Mouse (Mus musculus): ENCODE results near the gene Cetn2. TPM values are rescaled to one million over a fixed set of nuclear protein-coding genes. Genes with fewer than 3 reads are reported as not detected.

Cetn2 gene
- 123 and 127 TPM in 2 replicates for polyA plus RNA-seq (2014; fragmentation: Nextera tagmentation; extraction: Ambion mirVana)

DNA sequence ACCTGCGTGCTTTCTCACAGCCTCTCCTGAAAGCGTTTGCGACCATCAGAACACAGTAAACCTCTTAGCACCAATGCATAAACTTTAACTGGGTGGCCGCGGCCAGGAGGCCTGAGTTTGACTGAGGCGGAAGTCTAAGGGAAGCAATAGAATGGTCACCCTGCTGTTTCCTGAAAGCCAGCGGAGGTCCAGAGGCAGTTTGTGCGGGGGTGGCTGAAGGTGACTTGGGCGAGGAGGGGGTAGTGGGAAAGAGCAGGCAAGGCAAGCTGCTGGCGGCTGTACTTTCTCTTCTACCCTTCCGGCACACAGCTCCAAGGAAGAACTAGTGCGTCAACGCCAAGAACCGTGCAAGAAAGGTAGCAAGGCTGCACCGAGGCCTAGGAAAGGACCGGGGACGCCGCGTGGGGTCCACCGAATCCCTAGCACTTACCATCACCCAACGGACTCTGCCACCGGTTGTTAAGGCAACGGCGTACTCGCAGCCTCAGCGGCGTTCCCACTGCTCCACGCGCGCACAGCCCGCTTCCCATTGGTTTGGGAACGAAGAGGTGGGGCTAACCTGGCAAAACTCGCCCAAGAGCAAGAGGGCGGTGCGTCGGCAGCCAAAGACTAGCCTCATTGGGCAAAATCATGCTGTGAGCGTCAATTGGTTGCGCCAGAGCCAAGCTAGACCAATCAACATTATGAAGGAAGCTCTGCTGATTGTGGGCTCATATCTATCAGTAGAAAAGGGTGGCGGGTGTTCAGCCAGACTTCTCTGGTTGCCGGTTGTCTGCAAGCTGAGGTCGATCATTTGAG lies at the start of gene Cetn2, which contains the start of gene Nsdhl:
TSS of gene Cetn2 (minus strand) at position 528 of the 798 bp plus-strand sequence.
TSS of gene Nsdhl (plus strand) at position 674 of the 798 bp plus-strand sequence.
- Histone ChIP-seq H3K36me3 (ENCODE audit: control insufficient read depth, insufficient read depth, low read length) (no peaks in the 10 kb centered on the region), H3K4me1 (replicated peaks; ENCODE audit: control insufficient read depth, insufficient read depth, low read length) (no peaks in the 10 kb centered on the region), H3K4me2 (replicated peaks; ENCODE audit: low read depth, low read length) (peak within 1 kb of the TSS; percentile 49), H3K4me3 (ENCODE audit: low read depth, low read length) (peak within 1 kb of the TSS; percentile 45), H3K27me3 (ENCODE audit: control insufficient read depth, insufficient read depth, low read length) (no peaks in the 10 kb centered on the region), H3K27ac (ENCODE audit: low read depth, low read length) (0 out of 2 replicates have a peak within 1 kb of the TSS, but pooled peaks have one; percentile 42), H3K9ac (ENCODE audit: low read depth, low read length) (peak within 1 kb of the TSS; percentile 51), H3K9me3 (ENCODE audit: control insufficient read depth, low read length) (no peaks in the 10 kb centered on the region)
- DNase-seq (ENCODE audit: low spot score) = peak; percentile 83
- WGBS = 24% methylated on average over 41 of the region's 41 CpGs
- ATAC-seq (ENCODE audit: low FRiP score) = peak; percentile 98

DNA sequence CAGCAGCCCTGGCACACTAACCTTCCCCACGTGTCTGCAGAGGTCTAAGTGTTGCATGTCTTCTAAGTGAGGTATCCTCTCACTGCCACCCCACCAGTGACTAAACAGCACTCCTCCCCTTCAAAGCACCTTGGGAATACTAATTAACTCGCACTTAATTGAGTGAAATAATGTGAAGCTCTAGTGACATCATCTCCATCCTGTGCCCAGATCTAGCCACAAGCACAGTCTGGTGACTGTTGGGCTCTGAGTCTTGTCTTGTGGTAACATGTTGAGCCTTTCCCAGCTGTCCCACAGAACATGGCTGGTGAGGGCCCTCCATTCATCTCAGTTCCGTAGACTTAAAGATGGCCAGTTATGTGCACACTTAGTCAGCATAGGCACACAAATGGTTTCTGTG lies 44.5 kb upstream of the Cetn2 start:
- Histone ChIP-seq H3K27me3 (ENCODE audit: control insufficient read depth, insufficient read depth, low read length) (no peaks in the 10 kb centered on the region), H3K36me3 (ENCODE audit: control insufficient read depth, insufficient read depth, low read length) (no peaks in the 10 kb centered on the region), H3K4me3 (ENCODE audit: low read depth, low read length) (no peak overlapping the region), H3K9ac (ENCODE audit: low read depth, low read length) (no peak overlapping the region), H3K9me3 (ENCODE audit: control insufficient read depth, low read length) (no peaks in the 10 kb centered on the region), H3K4me1 (replicated peaks; ENCODE audit: control insufficient read depth, insufficient read depth, low read length) (no peaks in the 10 kb centered on the region), H3K27ac (ENCODE audit: low read depth, low read length) (no peak overlapping the region), H3K4me2 (replicated peaks; ENCODE audit: low read depth, low read length) (no peak overlapping the region)
- ATAC-seq (ENCODE audit: low FRiP score) = no peak
- 87% methylated on average over 3 of the region's 3 CpGs for WGBS
- no peak for DNase-seq (ENCODE audit: low spot score)

DNA sequence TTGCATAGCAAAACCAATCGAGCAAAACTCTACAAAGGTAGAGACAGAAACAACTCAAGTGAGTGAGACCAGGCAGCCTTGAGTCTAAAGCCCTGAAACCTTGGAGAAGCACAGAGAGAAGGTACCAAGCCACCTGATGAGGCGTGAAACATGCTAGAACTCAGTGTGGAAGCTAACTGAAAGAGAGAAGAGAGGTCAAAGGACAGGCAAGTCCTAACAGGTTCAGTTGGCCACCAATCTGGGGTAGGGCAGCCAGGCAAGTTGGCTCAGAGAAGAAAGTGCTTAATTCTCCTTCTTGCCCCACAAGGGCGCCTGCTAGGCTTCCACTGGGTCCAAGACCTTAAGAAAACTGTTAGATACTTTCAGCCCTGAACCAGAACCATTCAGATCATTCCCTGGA lies 43.3 kb upstream of the Cetn2 start:
- DNase-seq (ENCODE audit: low spot score) = no peak
- no peaks in the 10 kb centered on the region for H3K36me3 ChIP-seq (ENCODE audit: control insufficient read depth, insufficient read depth, low read length)
- H3K27ac ChIP-seq (ENCODE audit: low read depth, low read length) = no peak overlapping the region
- no peak overlapping the region for H3K9ac ChIP-seq (ENCODE audit: low read depth, low read length)
- H3K4me2 ChIP-seq (replicated peaks; ENCODE audit: low read depth, low read length) = no peak overlapping the region
- H3K4me3 ChIP-seq (ENCODE audit: low read depth, low read length) = no peak overlapping the region
- no peak for ATAC-seq (ENCODE audit: low FRiP score)
- no peaks in the 10 kb centered on the region for H3K4me1 ChIP-seq (replicated peaks; ENCODE audit: control insufficient read depth, insufficient read depth, low read length)
- no peaks in the 10 kb centered on the region for H3K27me3 ChIP-seq (ENCODE audit: control insufficient read depth, insufficient read depth, low read length)
- 85% methylated on average over 3 of the region's 3 CpGs for WGBS
- H3K9me3 ChIP-seq (ENCODE audit: control insufficient read depth, low read length) = no peaks in the 10 kb centered on the region

DNA sequence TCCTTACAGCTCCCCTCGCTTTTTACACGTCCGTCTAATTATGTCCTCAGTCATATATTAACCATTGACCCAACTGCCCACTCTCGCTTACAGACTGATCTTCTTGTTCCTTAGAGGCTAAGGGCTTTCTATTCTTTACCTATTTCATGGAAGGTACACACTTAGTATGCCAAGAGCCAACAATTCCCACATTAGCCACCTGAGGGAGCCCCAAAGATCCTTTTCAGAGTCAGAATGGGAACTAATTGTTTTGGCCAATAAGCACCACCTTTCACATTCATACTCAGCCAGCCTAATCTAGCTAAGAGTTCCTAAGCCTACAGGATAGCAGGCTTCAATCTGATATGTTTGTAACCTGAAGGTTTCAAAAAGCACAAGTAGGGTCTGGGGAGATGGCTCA lies 42.2 kb upstream of the Cetn2 start:
- WGBS = 86% methylated on average over 4 of the region's 4 CpGs
- Histone ChIP-seq H3K4me1 (replicated peaks; ENCODE audit: control insufficient read depth, insufficient read depth, low read length) (no peaks in the 10 kb centered on the region), H3K27me3 (ENCODE audit: control insufficient read depth, insufficient read depth, low read length) (no peaks in the 10 kb centered on the region), H3K36me3 (ENCODE audit: control insufficient read depth, insufficient read depth, low read length) (no peaks in the 10 kb centered on the region), H3K9ac (ENCODE audit: low read depth, low read length) (no peak overlapping the region), H3K9me3 (ENCODE audit: control insufficient read depth, low read length) (no peaks in the 10 kb centered on the region), H3K27ac (ENCODE audit: low read depth, low read length) (no peak overlapping the region), H3K4me3 (ENCODE audit: low read depth, low read length) (no peak overlapping the region), H3K4me2 (replicated peaks; ENCODE audit: low read depth, low read length) (no peak overlapping the region)
- DNase-seq (ENCODE audit: low spot score) (no peak), ATAC-seq (ENCODE audit: low FRiP score) (no peak)

DNA sequence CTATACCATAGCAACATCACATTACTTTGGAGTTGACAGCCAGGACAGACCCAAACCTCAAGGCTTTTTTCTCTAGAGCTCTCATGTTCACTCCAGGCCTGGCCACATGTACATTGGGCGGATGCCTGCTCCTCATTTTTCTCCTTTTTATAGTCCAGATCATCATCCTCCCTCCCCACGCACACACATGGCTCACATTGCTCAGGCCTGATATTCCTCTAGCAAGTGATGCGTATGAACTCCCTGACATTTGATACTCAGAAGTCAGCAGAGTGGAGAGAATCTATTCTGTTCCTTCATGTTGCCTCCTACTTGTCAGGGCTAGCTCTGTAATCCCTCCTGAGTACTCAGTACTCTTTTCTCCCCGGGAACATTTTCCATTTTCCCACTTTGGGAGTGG lies 38.3 kb upstream of the Cetn2 start:
- no peaks in the 10 kb centered on the region for H3K9me3 ChIP-seq (ENCODE audit: control insufficient read depth, low read length)

DNA sequence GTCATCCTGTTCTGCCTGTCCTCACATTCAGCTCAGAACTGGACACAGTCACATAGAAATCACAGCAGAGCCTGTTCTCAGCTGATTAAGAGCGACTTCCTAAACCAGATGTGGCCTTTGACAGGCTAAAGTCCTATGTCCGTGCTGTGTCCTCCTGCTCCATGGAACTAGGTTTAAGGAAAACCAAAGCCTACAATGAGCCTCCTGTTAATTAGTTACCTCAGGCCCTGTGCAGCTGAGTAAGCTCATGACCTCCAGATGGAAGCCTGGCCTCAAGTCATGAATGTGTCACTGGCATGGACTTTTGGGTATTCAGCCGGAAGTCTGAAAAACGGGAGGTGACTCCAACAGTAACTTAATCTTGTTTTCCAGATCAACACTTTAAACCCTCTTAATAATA lies 35.3 kb upstream of the Cetn2 start:
- 82% methylated on average over 4 of the region's 4 CpGs for WGBS
- DNase-seq (ENCODE audit: low spot score) (no peak), ATAC-seq (ENCODE audit: low FRiP score) (no peak)
- Histone ChIP-seq H3K9ac (ENCODE audit: low read depth, low read length) (no peak overlapping the region), H3K27ac (ENCODE audit: low read depth, low read length) (no peak overlapping the region), H3K4me3 (ENCODE audit: low read depth, low read length) (no peak overlapping the region), H3K4me2 (replicated peaks; ENCODE audit: low read depth, low read length) (no peak overlapping the region), H3K9me3 (ENCODE audit: control insufficient read depth, low read length) (no peaks in the 10 kb centered on the region), H3K36me3 (ENCODE audit: control insufficient read depth, insufficient read depth, low read length) (no peaks in the 10 kb centered on the region; the same call in 1 of the 2 replicates), H3K4me1 (replicated peaks; ENCODE audit: control insufficient read depth, insufficient read depth, low read length) (no peaks in the 10 kb centered on the region), H3K27me3 (ENCODE audit: control insufficient read depth, insufficient read depth, low read length) (no peaks in the 10 kb centered on the region)

More for the DNA sequence above, 38.3 kb upstream of the Cetn2 start:
- 97% methylated on average over 4 of the region's 4 CpGs for WGBS
- Histone ChIP-seq H3K4me1 (replicated peaks; ENCODE audit: control insufficient read depth, insufficient read depth, low read length) (no peaks in the 10 kb centered on the region), H3K9ac (ENCODE audit: low read depth, low read length) (no peak overlapping the region), H3K27ac (ENCODE audit: low read depth, low read length) (no peak overlapping the region), H3K4me3 (ENCODE audit: low read depth, low read length) (no peak overlapping the region), H3K4me2 (replicated peaks; ENCODE audit: low read depth, low read length) (no peak overlapping the region), H3K36me3 (ENCODE audit: control insufficient read depth, insufficient read depth, low read length) (no peaks in the 10 kb centered on the region; the same call in 1 of the 2 replicates), H3K27me3 (ENCODE audit: control insufficient read depth, insufficient read depth, low read length) (no peaks in the 10 kb centered on the region)
- DNase-seq (ENCODE audit: low spot score) (no peak), ATAC-seq (ENCODE audit: low FRiP score) (no peak)

DNA sequence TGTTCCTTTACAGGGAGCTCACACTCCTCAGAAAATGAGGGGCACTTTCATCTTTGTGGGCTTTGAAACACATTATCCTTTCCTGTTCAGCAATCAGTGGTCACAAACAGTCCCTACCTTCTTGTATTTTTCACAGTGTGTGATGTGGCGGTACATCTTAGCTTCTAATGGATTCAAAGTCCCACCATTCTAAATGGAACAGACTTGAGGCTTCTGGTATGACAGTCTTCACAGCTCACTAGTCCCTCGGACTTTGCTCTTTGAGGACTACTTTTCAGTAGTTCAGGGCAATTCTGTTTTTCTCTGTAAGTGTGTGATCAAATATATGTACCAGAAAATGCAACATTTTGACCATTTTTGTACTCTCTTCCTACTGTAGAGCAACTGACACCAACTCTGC lies 3.2 kb upstream of the Cetn2 start:
- H3K4me1 ChIP-seq (replicated peaks; ENCODE audit: control insufficient read depth, insufficient read depth, low read length) = no peaks in the 10 kb centered on the region

DNA sequence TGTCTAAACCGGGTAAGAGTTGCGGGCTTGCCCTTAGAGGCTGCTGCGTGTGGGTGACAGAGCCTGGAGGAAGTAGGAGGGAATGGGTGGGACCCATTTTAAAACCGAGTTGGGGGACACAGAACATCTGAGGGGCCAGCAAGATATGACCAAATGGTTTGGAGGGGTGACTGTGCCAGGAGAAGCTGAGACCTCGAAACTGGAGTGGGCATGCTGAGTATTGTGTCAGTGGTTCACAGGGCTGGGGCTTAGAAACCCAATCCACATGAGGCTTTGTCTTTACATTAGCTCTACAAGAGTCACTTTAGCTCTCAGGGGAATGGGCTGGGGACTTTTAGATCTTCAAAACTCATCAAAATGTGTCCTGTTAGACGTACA lies 460 bp upstream of the Cetn2 start:
- 9% methylated on average over 6 of the region's 6 CpGs for WGBS
- 0 out of 2 replicates have a peak overlapping the region, but pooled peaks have one; percentile 7 for H3K27ac ChIP-seq (ENCODE audit: low read depth, low read length)
- H3K4me2 ChIP-seq (replicated peaks; ENCODE audit: low read depth, low read length) = peak overlapping the region; percentile 46
- H3K36me3 ChIP-seq (ENCODE audit: control insufficient read depth, insufficient read depth, low read length) = no peaks in the 10 kb centered on the region
- ATAC-seq (ENCODE audit: low FRiP score) (no peak), DNase-seq (ENCODE audit: low spot score) (no peak)
- H3K4me1 ChIP-seq (replicated peaks; ENCODE audit: control insufficient read depth, insufficient read depth, low read length) = no peaks in the 10 kb centered on the region
- H3K27me3 ChIP-seq (ENCODE audit: control insufficient read depth, insufficient read depth, low read length) = no peaks in the 10 kb centered on the region
- H3K9ac ChIP-seq (ENCODE audit: low read depth, low read length) = peak overlapping the region; percentile 51
- H3K9me3 ChIP-seq (ENCODE audit: control insufficient read depth, low read length) = no peaks in the 10 kb centered on the region
- H3K4me3 ChIP-seq (ENCODE audit: low read depth, low read length) = peak overlapping the region; percentile 45

More for the DNA sequence above, 3.2 kb upstream of the Cetn2 start:
- no peaks in the 10 kb centered on the region for H3K27me3 ChIP-seq (ENCODE audit: control insufficient read depth, insufficient read depth, low read length)
- no peak overlapping the region for H3K9ac ChIP-seq (ENCODE audit: low read depth, low read length)
- H3K36me3 ChIP-seq (ENCODE audit: control insufficient read depth, insufficient read depth, low read length) = no peaks in the 10 kb centered on the region
- 86% methylated on average over 2 of the region's 2 CpGs for WGBS
- no peak for DNase-seq (ENCODE audit: low spot score)
- H3K4me2 ChIP-seq (replicated peaks; ENCODE audit: low read depth, low read length) = no peak overlapping the region
- H3K4me3 ChIP-seq (ENCODE audit: low read depth, low read length) = no peak overlapping the region
- no peak overlapping the region for H3K27ac ChIP-seq (ENCODE audit: low read depth, low read length)
- ATAC-seq (ENCODE audit: low FRiP score) = no peak
- no peaks in the 10 kb centered on the region for H3K9me3 ChIP-seq (ENCODE audit: control insufficient read depth, low read length)

DNA sequence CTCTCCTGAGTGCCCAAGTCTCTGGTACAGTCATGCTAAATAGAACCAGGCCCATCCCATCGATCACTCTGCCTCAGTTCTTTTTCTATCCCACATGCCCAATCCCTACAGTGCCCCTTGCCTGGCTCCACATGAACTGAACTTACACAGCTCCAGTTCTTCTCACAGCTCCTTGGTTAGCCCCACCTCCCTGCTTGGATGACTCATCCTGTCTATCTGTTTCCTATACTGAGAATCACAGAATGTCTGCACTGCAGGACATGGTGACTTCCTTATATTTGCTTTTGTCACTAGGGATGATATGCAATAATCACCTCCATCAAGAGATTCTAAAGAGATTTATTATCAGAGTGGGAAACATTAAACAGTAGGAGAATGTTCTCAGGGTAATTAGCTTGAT lies 6.6 kb downstream of the Cetn2 start:
- no peak overlapping the region for H3K9ac ChIP-seq (ENCODE audit: low read depth, low read length)
- H3K4me1 ChIP-seq (replicated peaks; ENCODE audit: control insufficient read depth, insufficient read depth, low read length) = no peaks in the 10 kb centered on the region
- 71% methylated on average over 1 of the region's 1 CpGs for WGBS
- no peak overlapping the region for H3K4me3 ChIP-seq (ENCODE audit: low read depth, low read length)
- H3K27me3 ChIP-seq (ENCODE audit: control insufficient read depth, insufficient read depth, low read length) = no peaks in the 10 kb centered on the region
- H3K9me3 ChIP-seq (ENCODE audit: control insufficient read depth, low read length) = no peaks in the 10 kb centered on the region
- ATAC-seq (ENCODE audit: low FRiP score) = no peak
- no peaks in the 10 kb centered on the region for H3K36me3 ChIP-seq (ENCODE audit: control insufficient read depth, insufficient read depth, low read length)
- H3K4me2 ChIP-seq (replicated peaks; ENCODE audit: low read depth, low read length) = no peak overlapping the region
- H3K27ac ChIP-seq (ENCODE audit: low read depth, low read length) = no peak overlapping the region
- DNase-seq (ENCODE audit: low spot score) = no peak
